Mouse (Mus musculus) spleen, adult 2 months (tissue): ENCODE measurements around the gene Glipr1l1. TPM values are rescaled to one million over a fixed set of nuclear protein-coding genes. Genes with fewer than 3 reads are reported as not detected.
"Not testable (repeated sequence)": the region's sequence is repeated elsewhere in the genome, so short reads cannot be mapped to it uniquely, and the experiment has no call there.

Experiments used
- DNase-seq, 2 experiments: peaks; one replicate each; pipeline versions ENCODE4 v3.0.0 to v3.0.0-alpha.2; 2012 to 2021; ENCODE audit warnings: low spot score in 2 of 2, low read depth in 1 of 2
- H3K27ac ChIP-seq: fragments of 200-500 bp; 2 replicates; pipeline ENCODE4 v1.5.1; 2012; ENCODE audit warnings: low read length, inconsistent platforms; ENCODE audit not compliant: insufficient read depth
- H3K27me3 ChIP-seq: fragments of 200-500 bp; 2 replicates; pipeline ENCODE4 v1.6.1; 2012; ENCODE audit warnings: mild to moderate bottlenecking, moderate library complexity, low read length, inconsistent platforms; ENCODE audit not compliant: control insufficient read depth, insufficient read depth
- H3K36me3 ChIP-seq: fragments of 200-500 bp; 2 replicates; pipeline ENCODE4 v1.6.1; 2012; ENCODE audit warnings: mild to moderate bottlenecking, low read length, inconsistent platforms; ENCODE audit not compliant: control insufficient read depth, insufficient read depth
- H3K4me1 ChIP-seq: fragments of 200-500 bp; 2 replicates; pipeline ENCODE4 v1.6.1; 2011; ENCODE audit warnings: inconsistent platforms; ENCODE audit not compliant: control insufficient read depth, insufficient read depth, insufficient read length
- H3K4me3 ChIP-seq: fragments of 200-500 bp; 2 replicates; pipeline ENCODE4 v1.5.1; 2011; ENCODE audit warnings: mild to moderate bottlenecking, inconsistent platforms; ENCODE audit not compliant: insufficient read depth, insufficient read length; ENCODE audit errors: extremely low read depth
- CTCF ChIP-seq: fragments of 200-500 bp; IDR thresholded peaks from 2 replicates; pipeline ENCODE4 v1.5.1; 2011; ENCODE audit warnings: mild to moderate bottlenecking, inconsistent platforms; ENCODE audit not compliant: insufficient read depth, insufficient read length, insufficient replicate concordance; ENCODE audit errors: extremely low read depth
- POLR2A ChIP-seq: fragments of 200-500 bp; IDR thresholded peaks from 2 replicates; pipeline ENCODE4 v1.6.1; 2011; ENCODE audit warnings: low read depth, low read length, inconsistent platforms
- WGBS: fragments of 180-500 bp; shearing (Covaris S2); methylation state at CpG from one replicate; pipeline ENCODE4 v1.1.7; 2018; 5-methylcytosine and 5-hydroxymethylcytosine counted together
- polyA plus RNA-seq: library from polyadenylated mRNA; depleted of rRNA; stranded (reverse); fragments of >200 nt; gene quantifications from 2 replicates; pipeline ENCODE4 v1.2.3, GENCODE M21; 2012; rRNA removed

The Glipr1l1 gene
- not detected in 2 replicates for polyA plus RNA-seq

GRCm38 (mm10) chr10:112059702-112060582 is at the start of gene Glipr1l1:
TSS of gene Glipr1l1 (plus strand) at chr10:112060189.
- Histone ChIP-seq H3K4me1 (no peaks in the 10 kb centered on the region), H3K4me3 (no peak within 1 kb of the TSS), H3K36me3 (no peaks in the 10 kb centered on the region), H3K27me3 (no peaks in the 10 kb centered on the region), H3K27ac (no peak within 1 kb of the TSS)
- DNase-seq, result peak in 1 of 2 experiments; percentile 8
- TF ChIP-seq CTCF, result peak; percentile 17; the same call in 1 of the 2 replicates
- TF ChIP-seq POLR2A, result no peak
- WGBS, result 64% methylated on average over 14 of the region's 14 CpGs

GRCm38 (mm10) chr10:112023585-112023984 is 36.4 kb upstream of the Glipr1l1 start:
- H3K4me3 ChIP-seq, result no peak overlapping the region
- no peaks in the 10 kb centered on the region for H3K36me3 ChIP-seq
- no peak overlapping the region for H3K27ac ChIP-seq
- 59% methylated on average over 2 of the region's 2 CpGs for WGBS
- no peaks in the 10 kb centered on the region for H3K4me1 ChIP-seq
- DNase-seq, result no peak
- H3K27me3 ChIP-seq, result no peaks in the 10 kb centered on the region
- TF ChIP-seq POLR2A (no peak), CTCF (no peak)

- not testable (repeated sequence) for H3K4me3 ChIP-seq, DNase-seq, H3K4me1 ChIP-seq, H3K27me3 ChIP-seq, H3K36me3 ChIP-seq, H3K27ac ChIP-seq
- 61% methylated on average over 3 of the region's 3 CpGs for WGBS
Measured at GRCm38 (mm10) chr10:112028689-112029088, 31.3 kb upstream of the Glipr1l1 start.

GRCm38 (mm10) chr10:112043523-112043922 is 16.5 kb upstream of the Glipr1l1 start:
- H3K4me1 ChIP-seq, H3K36me3 ChIP-seq, H3K27ac ChIP-seq, H3K27me3 ChIP-seq, DNase-seq, H3K4me3 ChIP-seq: not testable (repeated sequence)
- 43% methylated on average over 9 of the region's 9 CpGs for WGBS

- H3K4me1 ChIP-seq, H3K4me3 ChIP-seq, H3K27ac ChIP-seq, H3K27me3 ChIP-seq, H3K36me3 ChIP-seq, DNase-seq: not testable (repeated sequence)
- WGBS, result 59% methylated on average over 14 of the region's 14 CpGs
Measured at GRCm38 (mm10) chr10:112044283-112044682, 15.7 kb upstream of the Glipr1l1 start.

- DNase-seq, result peak in 1 of 2 experiments; percentile 4
- H3K27me3 ChIP-seq, result no peaks in the 10 kb centered on the region
- H3K4me3 ChIP-seq, result no peak overlapping the region
- H3K4me1 ChIP-seq, result no peaks in the 10 kb centered on the region
- H3K27ac ChIP-seq, result no peak overlapping the region
- no peaks in the 10 kb centered on the region for H3K36me3 ChIP-seq
- TF ChIP-seq POLR2A, result no peak
- no peak for TF ChIP-seq CTCF
Measured at GRCm38 (mm10) chr10:112051220-112051619, 8.8 kb upstream of the Glipr1l1 start.

- not testable (repeated sequence) for H3K27me3 ChIP-seq, H3K4me3 ChIP-seq, H3K4me1 ChIP-seq, H3K27ac ChIP-seq, DNase-seq, H3K36me3 ChIP-seq
- 67% methylated on average over 2 of the region's 2 CpGs for WGBS
Measured at GRCm38 (mm10) chr10:112051956-112052355, 8.0 kb upstream of the Glipr1l1 start.

GRCm38 (mm10) chr10:112060583-112060934 is 570 bp downstream of the Glipr1l1 start:
- not testable (repeated sequence) for H3K36me3 ChIP-seq, H3K27ac ChIP-seq, H3K27me3 ChIP-seq, H3K4me3 ChIP-seq, DNase-seq, H3K4me1 ChIP-seq
- WGBS, result 84% methylated on average over 6 of the region's 6 CpGs
